Mouse (Mus musculus): ENCODE results near the gene Krt23.

Gene Krt23

GRCm38 (mm10) chr11:99454759-99455158, 38.2 kb downstream of the Krt23 start:
- no peak for ATAC-seq (ENCODE audit: insufficient number of reproducible peaks, low FRiP score, low TSS enrichment)

GRCm38 (mm10) chr11:99454044-99454443, 38.9 kb downstream of the Krt23 start:
- ATAC-seq (ENCODE audit: insufficient number of reproducible peaks, low FRiP score, low TSS enrichment), result no peak

- no peak for ATAC-seq (ENCODE audit: insufficient number of reproducible peaks, low FRiP score, low TSS enrichment)
These were observed 44.2 kb downstream of the Krt23 start for GRCm38 (mm10) chr11:99448769-99449168.

- no peak for ATAC-seq (ENCODE audit: insufficient number of reproducible peaks, low FRiP score, low TSS enrichment)
These were observed 51.7 kb downstream of the Krt23 start for GRCm38 (mm10) chr11:99441220-99441619.

GRCm38 (mm10) chr11:99439465-99439864, 53.5 kb downstream of the Krt23 start:
- ATAC-seq (ENCODE audit: insufficient number of reproducible peaks, low FRiP score, low TSS enrichment), result no peak

- ATAC-seq (ENCODE audit: insufficient number of reproducible peaks, low FRiP score, low TSS enrichment), result no peak
These were observed 55.0 kb downstream of the Krt23 start, which contains the start of gene Krt20 for GRCm38 (mm10) chr11:99437972-99438371. TSS of gene Krt20 (minus strand) at chr11:99438150.

- ATAC-seq (ENCODE audit: insufficient number of reproducible peaks, low FRiP score, low TSS enrichment), result no peak
These were observed 56.3 kb downstream of the Krt23 start for GRCm38 (mm10) chr11:99436625-99437024.

- ATAC-seq (ENCODE audit: insufficient number of reproducible peaks, low FRiP score, low TSS enrichment), result no peak
These were observed 62.3 kb downstream of the Krt23 start for GRCm38 (mm10) chr11:99430670-99431069.
